In the genomic region with DNA sequence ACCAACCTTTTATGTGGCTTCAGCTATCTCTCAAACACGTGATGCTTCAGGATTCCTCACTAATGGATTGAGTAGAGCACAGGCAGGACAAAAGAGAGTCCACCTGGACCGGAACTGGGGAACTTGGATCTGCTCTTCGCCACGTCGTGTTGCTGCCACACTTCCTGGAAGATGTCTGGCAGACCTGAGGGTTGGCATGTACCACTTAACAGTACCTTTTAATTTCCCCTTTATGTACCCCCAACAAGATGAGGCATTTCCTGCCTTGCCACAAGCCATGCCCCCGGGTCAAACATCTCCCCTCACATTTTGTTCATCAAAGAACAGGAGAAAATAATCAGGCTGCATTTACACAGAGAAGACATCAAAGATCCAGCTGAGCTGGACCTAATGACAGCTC, we compare ENCODE assay signal across 34 mouse cellular contexts.
"Had no signal": no experiment of that assay in that cellular context is flagged by ENCODE, and none has a peak within 500 bp of the region (broad histone marks: within the 10 kb centered on the region; RNA-seq: fewer than 3 reads in every experiment).

No protein-coding gene starts in this region.

- H3K4me3 ChIP-seq: heart, adult 2 months; heart, embryonic 10.5 days; heart, embryonic 12.5 days; heart, embryonic 13.5 days; heart, embryonic 15.5 days; hindbrain, embryonic 10.5 days; hindbrain, embryonic 12.5 days; hindbrain, embryonic 13.5 days; hindbrain, embryonic 15.5 days; intestine, embryonic 15.5 days; kidney, embryonic 15.5 days; layer of hippocampus, adult 2 months had no signal

- DNase-seq: heart, adult 2 months; heart, postnatal 10 days; heart, postnatal 14 days; heart, postnatal 36 days; heart, postnatal 4 days; kidney, adult 11 months; kidney, adult 18-20 months; kidney, adult 2 months; kidney, adult 8-10 months; kidney, adult 9 months; kidney, postnatal 10 days; kidney, postnatal 25 days; kidney, postnatal 36 days; kidney, postnatal 4 days; layer of hippocampus, adult 9-11 months; layer of hippocampus, postnatal 36 days had no signal

- H3K4me2 ChIP-seq: heart, embryonic 11.5 days; heart, embryonic 12.5 days; heart, embryonic 13.5 days; heart, embryonic 15.5 days; hindbrain, embryonic 12.5 days; hindbrain, embryonic 13.5 days; hindbrain, embryonic 14.5 days; hindbrain, embryonic 15.5 days; intestine, embryonic 15.5 days; kidney, embryonic 15.5 days had no signal

- H3K27me3 ChIP-seq: heart, embryonic 12.5 days; heart, embryonic 15.5 days; hindbrain, embryonic 12.5 days; hindbrain, embryonic 13.5 days; hindbrain, embryonic 15.5 days; intestine, embryonic 15.5 days; kidney, embryonic 15.5 days had no signal

- ATAC-seq: hindbrain, embryonic 16.5 days; hindbrain, postnatal 0 days; inflammation-experienced regulatory T-cells, adult 6 months; intestine, embryonic 15.5 days; intestine, postnatal 0 days had no signal

- H3K4me1 ChIP-seq: hindbrain, embryonic 10.5 days; hindbrain, embryonic 12.5 days; hindbrain, embryonic 13.5 days; hindbrain, embryonic 15.5 days; intestine, embryonic 15.5 days; kidney, embryonic 15.5 days had no signal

- H3K36me3 ChIP-seq: heart, embryonic 10.5 days; heart, embryonic 12.5 days; heart, embryonic 13.5 days; heart, embryonic 15.5 days; hindbrain, embryonic 10.5 days; hindbrain, embryonic 12.5 days; hindbrain, embryonic 13.5 days; hindbrain, embryonic 15.5 days; intestine, embryonic 15.5 days; kidney, embryonic 15.5 days had no signal

- H3K9me3 ChIP-seq: heart, embryonic 10.5 days; heart, embryonic 12.5 days; heart, embryonic 13.5 days; heart, embryonic 15.5 days; hindbrain, embryonic 10.5 days; hindbrain, embryonic 12.5 days; hindbrain, embryonic 13.5 days; hindbrain, embryonic 15.5 days; intestine, embryonic 15.5 days; kidney, embryonic 15.5 days had no signal

- H3K9ac ChIP-seq: heart, embryonic 12.5 days; heart, embryonic 13.5 days; heart, embryonic 15.5 days; hindbrain, embryonic 12.5 days; hindbrain, embryonic 13.5 days; hindbrain, embryonic 14.5 days; hindbrain, embryonic 15.5 days; intestine, embryonic 15.5 days; kidney, embryonic 15.5 days had no signal

- H3K27ac ChIP-seq: heart, adult 2 months; heart, embryonic 10.5 days; heart, embryonic 13.5 days; heart, embryonic 15.5 days; hindbrain, embryonic 10.5 days; hindbrain, embryonic 12.5 days; hindbrain, embryonic 13.5 days; hindbrain, embryonic 14.5 days; hindbrain, embryonic 15.5 days; hindbrain, postnatal 0 days; intestine, embryonic 15.5 days; kidney, embryonic 15.5 days; kidney, postnatal 0 days; layer of hippocampus, adult 2 months had no signal
